Mouse (Mus musculus) thymus, adult 18-20 months (tissue): ENCODE measurements at regions not wholly inside any gene's neighbourhood (a gene's known extent, or its start where the extent isn't known, plus 50 kb on each side); places are given as distances from the start of the nearest gene placed in this dataset.

Source experiments
- DNase-seq, 2 experiments: peaks; one replicate each; pipeline ENCODE4 v3.0.0; 2022; ENCODE audit warnings: mixed read lengths in 2 of 2

- DNase-seq = no peak
These were observed 313.8 kb upstream of the Clint1 start for GRCm38 (mm10) chr11:45538011-45538410.

DNA sequence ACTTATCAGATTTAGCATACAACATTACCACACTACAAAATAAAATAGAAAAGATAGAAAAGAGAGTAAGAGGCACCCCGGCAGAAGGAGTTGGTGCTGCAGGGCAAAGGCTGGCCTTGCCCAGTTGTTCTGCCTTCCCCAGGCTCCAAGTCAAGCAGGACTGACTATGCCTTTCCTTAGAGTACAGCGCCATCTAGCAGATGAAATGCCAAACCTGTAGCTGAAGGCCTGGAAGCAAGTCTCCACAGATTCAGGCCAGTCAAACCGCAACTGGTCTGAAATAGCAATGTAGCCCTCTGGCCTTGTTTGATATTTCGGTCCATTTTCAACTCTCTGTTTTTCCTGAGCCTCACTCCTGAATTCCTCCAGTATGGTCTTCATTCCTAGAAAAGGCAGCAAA is 312.4 kb upstream of the Clint1 start:
- peak in 1 of 2 experiments; percentile 3 for DNase-seq

- no peak for DNase-seq
These were observed 307.3 kb upstream of the Clint1 start for GRCm38 (mm10) chr11:45544531-45544930.

GRCm38 (mm10) chr11:45545896-45546626 is 305.8 kb upstream of the Clint1 start:
- no peak for DNase-seq

GRCm38 (mm10) chr11:45546861-45547260 is 305.0 kb upstream of the Clint1 start:
- no peak for DNase-seq

GRCm38 (mm10) chr11:45550376-45550775 is 301.5 kb upstream of the Clint1 start:
- DNase-seq = no peak

GRCm38 (mm10) chr11:45577469-45578154 is 274.2 kb upstream of the Clint1 start:
- DNase-seq = no peak

- no peak for DNase-seq
These were observed 259.5 kb upstream of the Clint1 start for GRCm38 (mm10) chr11:45592335-45592734.

- DNase-seq = no peak
These were observed 258.8 kb upstream of the Clint1 start for GRCm38 (mm10) chr11:45592890-45593642.

- DNase-seq = no peak
These were observed 256.5 kb upstream of the Clint1 start for GRCm38 (mm10) chr11:45595372-45595771.

DNA sequence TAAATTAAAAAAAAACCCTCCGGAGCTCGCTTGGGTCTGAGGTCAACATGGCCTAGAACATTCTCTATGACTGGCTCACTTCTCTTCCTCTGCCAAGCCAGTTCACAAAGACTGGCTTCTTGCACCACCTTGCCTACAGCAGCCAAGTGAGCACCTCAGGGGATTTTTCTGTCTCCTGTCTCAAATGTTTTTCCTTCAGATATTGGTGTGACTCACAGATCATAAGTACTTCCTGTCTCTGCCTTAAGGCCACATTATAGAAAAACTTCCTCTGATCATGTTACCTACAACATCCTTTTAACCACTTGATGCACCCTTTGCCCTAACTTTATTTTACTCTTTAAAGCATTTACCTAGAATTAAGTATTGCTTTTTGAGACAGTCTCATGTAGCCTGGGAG is 230.0 kb upstream of the Clint1 start:
- DNase-seq = no peak

- DNase-seq = no peak
These were observed 229.2 kb upstream of the Clint1 start for GRCm38 (mm10) chr11:45622701-45623100.

GRCm38 (mm10) chr11:45624233-45624632 is 227.6 kb upstream of the Clint1 start:
- no peak for DNase-seq

DNA sequence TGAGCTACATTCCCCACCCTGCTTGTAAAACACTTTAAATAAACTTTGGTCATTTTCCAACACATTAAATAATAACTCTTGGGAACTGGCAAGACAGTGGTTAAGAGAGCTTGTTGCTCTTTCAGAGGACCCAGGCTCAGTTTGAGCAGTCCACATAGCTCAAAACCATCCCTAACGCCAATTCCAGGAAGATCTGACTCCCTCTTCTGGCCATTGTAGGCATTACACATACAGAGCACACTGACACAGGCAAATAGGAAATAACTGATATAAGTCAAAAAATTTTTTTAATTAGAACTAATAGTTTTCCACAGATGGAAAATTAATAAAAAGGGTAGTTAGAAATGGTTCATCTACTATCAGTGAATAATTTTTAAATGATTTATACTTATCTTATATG is 222.6 kb upstream of the Clint1 start:
- no peak for DNase-seq

DNA sequence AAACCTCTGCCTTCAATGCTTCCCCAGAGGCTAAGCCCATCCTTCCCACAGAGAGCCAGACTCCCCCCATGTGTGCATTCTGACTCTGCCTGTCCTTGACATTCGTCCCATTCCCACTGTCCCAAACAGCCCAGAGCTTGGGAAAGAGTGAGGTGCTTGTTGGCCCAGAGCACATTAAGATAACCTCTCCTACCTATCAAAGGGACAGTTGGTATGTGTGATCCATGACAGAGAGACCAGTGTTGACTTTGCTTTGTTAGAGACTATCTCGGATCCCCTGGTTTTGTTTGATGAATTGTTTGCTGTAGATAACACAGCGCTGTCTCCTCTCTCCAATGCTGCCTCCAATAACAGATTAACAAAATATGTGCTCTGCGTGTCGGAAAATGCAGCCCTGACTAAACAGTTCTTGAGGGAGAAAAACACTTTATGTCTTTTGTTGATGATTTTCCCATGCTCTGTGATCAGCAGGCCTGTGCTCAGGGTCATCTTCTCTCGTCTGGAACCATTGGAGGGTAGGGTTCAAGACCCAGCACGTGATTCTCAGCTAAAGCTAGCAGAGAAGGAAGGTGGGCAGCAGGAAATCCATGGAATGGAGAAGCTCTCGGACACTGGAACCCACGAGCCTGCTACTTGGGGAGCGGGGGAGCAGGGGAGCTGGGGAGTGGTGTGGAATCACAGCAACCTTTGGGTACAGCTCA is 217.2 kb upstream of the Clint1 start:
- DNase-seq = no peak

DNA sequence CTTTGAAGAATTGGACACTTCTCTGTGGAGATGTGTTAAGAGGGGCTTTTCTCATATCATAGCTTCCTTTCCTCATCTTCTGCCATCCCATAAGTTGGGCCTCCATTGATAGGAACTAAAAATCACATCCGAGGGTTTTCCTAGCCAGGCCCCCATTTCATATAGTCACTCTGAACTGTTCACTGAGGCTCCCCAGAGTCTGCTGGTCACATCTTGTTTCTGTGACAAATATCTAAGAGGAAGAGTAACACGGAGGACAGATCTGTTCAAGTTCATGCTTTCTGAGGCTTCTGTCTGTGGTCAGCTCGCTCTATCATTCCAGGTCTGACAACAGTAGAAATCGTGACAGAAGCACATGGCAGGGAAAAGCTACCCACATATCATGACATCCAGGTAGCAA is 216.0 kb upstream of the Clint1 start:
- DNase-seq = no peak

- DNase-seq = no peak
These were observed 212.6 kb upstream of the Clint1 start for GRCm38 (mm10) chr11:45639236-45639635.

- no peak for DNase-seq
These were observed 209.6 kb upstream of the Clint1 start for GRCm38 (mm10) chr11:45642142-45642756.

DNA sequence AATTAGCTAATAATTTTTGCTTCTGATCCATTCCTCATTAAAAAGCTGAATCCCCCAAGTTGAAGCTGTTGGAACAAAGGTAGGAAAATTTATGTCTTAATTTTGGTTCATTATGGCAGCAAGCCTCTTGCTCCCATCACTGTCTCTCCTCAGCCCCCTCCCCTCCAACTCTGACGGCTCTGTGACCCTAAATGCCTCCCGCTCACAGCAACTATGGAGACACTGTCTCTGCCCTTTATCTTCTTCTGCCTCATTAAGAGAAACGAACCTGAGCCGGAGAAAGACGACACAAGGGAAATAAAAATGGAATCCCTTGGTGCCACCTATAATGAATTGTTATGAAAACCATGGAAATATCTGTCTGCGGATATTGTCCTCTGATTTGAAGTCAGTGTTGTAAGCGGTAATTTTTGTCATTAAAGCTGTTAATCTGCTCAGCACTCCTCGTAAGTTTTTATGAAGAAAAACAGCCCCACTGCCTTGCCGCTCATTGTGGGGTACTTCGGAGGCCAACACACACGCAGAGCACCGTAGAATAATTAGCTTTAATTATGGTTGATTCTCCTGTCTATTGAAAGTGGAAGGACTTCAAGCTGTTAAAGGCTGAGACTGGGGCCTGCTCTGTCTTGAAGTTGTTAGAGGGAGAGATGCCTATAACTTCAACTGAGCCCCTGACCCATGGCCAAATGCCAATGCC is 208.1 kb upstream of the Clint1 start:
- DNase-seq = no peak

DNA sequence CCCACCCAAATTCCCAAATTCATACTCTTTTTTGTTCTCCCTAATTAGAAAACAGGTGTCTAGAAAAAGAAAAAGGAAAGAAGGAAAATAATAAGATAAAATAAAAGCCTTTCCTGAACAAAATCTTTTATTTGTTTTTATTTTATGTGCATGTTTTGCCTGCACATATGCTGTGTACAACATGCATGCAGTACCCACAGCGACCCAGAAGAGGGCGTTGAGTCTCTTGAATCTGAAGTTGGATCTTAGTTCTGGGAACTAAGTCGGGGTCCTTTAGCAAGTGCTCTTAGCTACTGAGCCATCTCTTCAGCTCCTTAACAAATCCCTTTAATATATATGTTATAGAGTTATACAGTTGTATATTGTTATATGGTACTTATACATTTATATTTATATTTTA is 206.0 kb upstream of the Clint1 start:
- no peak for DNase-seq

GRCm38 (mm10) chr11:45647888-45648287 is 204.0 kb upstream of the Clint1 start:
- DNase-seq = no peak

GRCm38 (mm10) chr11:45656260-45656659 is 195.6 kb upstream of the Clint1 start:
- no peak for DNase-seq
